In the genomic region with DNA sequence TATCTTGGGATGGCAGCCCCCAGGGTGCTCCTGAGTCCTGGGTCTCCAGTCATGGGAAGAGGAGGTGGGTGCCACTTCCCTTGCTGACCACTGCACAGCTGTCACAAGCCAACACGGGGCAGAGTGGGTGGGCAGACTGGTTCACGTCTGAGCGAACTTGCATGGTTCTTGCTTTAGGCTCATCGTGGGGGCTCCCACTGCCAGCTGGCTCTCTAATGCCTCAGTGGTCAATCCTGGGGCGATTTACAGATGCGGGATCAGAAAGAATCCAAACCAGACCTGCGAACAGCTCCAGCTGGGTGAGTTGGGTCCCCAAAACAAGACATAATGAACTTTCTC, we compare ENCODE assay signal across 8 mouse cellular contexts. TPM values are rescaled to one million over a fixed set of nuclear protein-coding genes. Genes with fewer than 3 reads are reported as not detected.
DNase-seq lines count a peak whose midpoint lies in the region; ATAC-seq and TF ChIP-seq lines count a peak whose summit lies in the region.

No protein-coding gene starts in this region.

- peak overlapping the region; percentile 40 for H3K9ac ChIP-seq in liver, adult 2 months (ENCODE audit: low read depth, low read length)
- peak overlapping the region; percentile 66 for H3K9ac ChIP-seq in embryonic facial prominence, embryonic 14.5 days (ENCODE audit: low read depth, low read length)
- H3K9ac ChIP-seq in intestine, embryonic 15.5 days = peak overlapping the region; percentile 39
- peak overlapping the region; percentile 53 for H3K9ac ChIP-seq in neural tube, embryonic 12.5 days

- DNase-seq in liver, adult 2 months (ENCODE audit: extremely low read depth, low read depth, low spot score) = no peak
- DNase-seq in liver = no peak
- no peak for DNase-seq in embryonic facial prominence, embryonic 14.5 days (ENCODE audit: low spot score)
- no peak for DNase-seq in right cerebral cortex, postnatal 25 days
- DNase-seq in frontal cortex, postnatal 36 days (ENCODE audit: low spot score in 2 of 2) = no peak
- DNase-seq in thymus, postnatal 10 days (ENCODE audit: low spot score in 2 of 2) = no peak

- no peaks in the 10 kb centered on the region for H3K36me3 ChIP-seq in liver, adult 2 months (ENCODE audit: control insufficient read depth, insufficient read depth, low read length)
- H3K36me3 ChIP-seq in embryonic facial prominence, embryonic 14.5 days (ENCODE audit: control insufficient read depth, insufficient read depth, low read length) = no peaks in the 10 kb centered on the region
- no peaks in the 10 kb centered on the region for H3K36me3 ChIP-seq in intestine, embryonic 15.5 days
- no peaks in the 10 kb centered on the region for H3K36me3 ChIP-seq in neural tube, embryonic 12.5 days

- peak overlapping the region; percentile 61 for H3K4me3 ChIP-seq in liver, adult 2 months (ENCODE audit: insufficient read depth, low read depth, low read length)
- peak overlapping the region; percentile 53 for H3K4me3 ChIP-seq in embryonic facial prominence, embryonic 14.5 days (ENCODE audit: low read depth, low read length)
- H3K4me3 ChIP-seq in intestine, embryonic 15.5 days (replicated peaks) = peak overlapping the region; percentile 39
- H3K4me3 ChIP-seq in neural tube, embryonic 12.5 days = peak overlapping the region; percentile 46

- H3K9me3 ChIP-seq in embryonic facial prominence, embryonic 14.5 days (ENCODE audit: control insufficient read depth, low read length) = no peaks in the 10 kb centered on the region
- H3K9me3 ChIP-seq in intestine, embryonic 15.5 days = no peaks in the 10 kb centered on the region
- H3K9me3 ChIP-seq in neural tube, embryonic 12.5 days = no peaks in the 10 kb centered on the region

- ATAC-seq in embryonic facial prominence, embryonic 14.5 days (ENCODE audit: low read depth) = no peak
- ATAC-seq in intestine, embryonic 15.5 days = peak; percentile 29
- peak; percentile 43; the same call in 1 of the 2 replicates for ATAC-seq in neural tube, embryonic 12.5 days (ENCODE audit: low FRiP score, low read depth)

- H3K79me2 ChIP-seq in liver, adult 2 months (ENCODE audit: control insufficient read depth, insufficient read depth, low read length) = no peaks in the 10 kb centered on the region

- no peaks in the 10 kb centered on the region; the same call in 1 of the 2 replicates for H3K4me1 ChIP-seq in liver, adult 2 months (ENCODE audit: control insufficient read depth, insufficient read depth, low read length)
- peaks cover 15% of the 10 kb centered on the region for H3K4me1 ChIP-seq in embryonic facial prominence, embryonic 14.5 days (ENCODE audit: control insufficient read depth, insufficient read depth, low read length)
- peaks cover 8% of the 10 kb centered on the region; the same call in 1 of the 2 replicates for H3K4me1 ChIP-seq in intestine, embryonic 15.5 days (replicated peaks)
- peaks cover 16% of the 10 kb centered on the region for H3K4me1 ChIP-seq in neural tube, embryonic 12.5 days

- WGBS in liver, adult 2 months = 19% methylated on average over 7 of the region's 7 CpGs
- WGBS in embryonic facial prominence, embryonic 14.5 days = 8% methylated on average over 7 of the region's 7 CpGs
- 19% methylated on average over 7 of the region's 7 CpGs for WGBS in intestine, embryonic 15.5 days
- WGBS in neural tube, embryonic 12.5 days = 17% methylated on average over 7 of the region's 7 CpGs

- TF ChIP-seq POLR2A in liver, adult 2 months (IDR thresholded peaks at IDR 0.05; ENCODE audit: extremely low read depth, insufficient read depth, low read length) = no peak

- H3K27me3 ChIP-seq in liver, adult 2 months (ENCODE audit: control insufficient read depth, insufficient read depth, low read length) = no peaks in the 10 kb centered on the region
- no peaks in the 10 kb centered on the region for H3K27me3 ChIP-seq in embryonic facial prominence, embryonic 14.5 days (replicated peaks; ENCODE audit: control insufficient read depth, insufficient read depth, low read length)
- peaks cover 3% of the 10 kb centered on the region; the same call in 1 of the 2 replicates for H3K27me3 ChIP-seq in intestine, embryonic 15.5 days (replicated peaks)
- no peaks in the 10 kb centered on the region for H3K27me3 ChIP-seq in neural tube, embryonic 12.5 days (replicated peaks)

- peak overlapping the region; percentile 95 for H3K4me2 ChIP-seq in embryonic facial prominence, embryonic 14.5 days (ENCODE audit: low read depth, low read length)
- H3K4me2 ChIP-seq in intestine, embryonic 15.5 days (replicated peaks) = peak overlapping the region; percentile 83
- peak overlapping the region; percentile 95 for H3K4me2 ChIP-seq in neural tube, embryonic 12.5 days (replicated peaks)

- TF ChIP-seq CTCF in liver, adult 2 months (IDR thresholded peaks at IDR 0.05; ENCODE audit: low read depth, low read length) = no peak

- H3K27ac ChIP-seq in liver, adult 2 months (replicated peaks; ENCODE audit: insufficient read depth, low read depth, low read length) = peak overlapping the region; percentile 39
- H3K27ac ChIP-seq in embryonic facial prominence, embryonic 14.5 days (replicated peaks; ENCODE audit: low read depth, low read length) = peak overlapping the region; percentile 39; the same call in 1 of the 2 replicates
- H3K27ac ChIP-seq in intestine, embryonic 15.5 days = 0 out of 2 replicates have a peak overlapping the region, but pooled peaks have one; percentile 8
- H3K27ac ChIP-seq in neural tube, embryonic 12.5 days = no peak overlapping the region

RNA-seq across cellular contexts. Expression of gene Itga4, which starts 0.7 kb away (rescaled TPM):
- 2.0 and 2.2 TPM in 2 replicates for total RNA-seq in liver, adult 2 months (2014; rRNA removed)
- polyA plus RNA-seq in liver, adult 2 months (2012; rRNA removed) = 0.21 and 0.48 TPM in 2 replicates
- polyA plus RNA-seq in embryonic facial prominence, embryonic 14.5 days (2014; fragmentation: Nextera tagmentation; extraction: Ambion mirVana) = 14.1 TPM in 2 replicates
- 3.8 and 3.9 TPM in 2 replicates for polyA plus RNA-seq in intestine, embryonic 15.5 days (2015; fragmentation: Nextera tagmentation; extraction: Ambion mirVana)
- polyA plus RNA-seq in neural tube, embryonic 12.5 days (2016; fragmentation: Nextera tagmentation; extraction: Ambion mirVana) = 6.9 and 7.2 TPM in 2 replicates
